Mouse (Mus musculus): ENCODE measurements around the gene Ptprf. TPM values are rescaled to one million over a fixed set of nuclear protein-coding genes. Genes with fewer than 3 reads are reported as not detected.

The Ptprf gene
- total RNA-seq (2021) = 10 to 100 TPM; 15.9 to 21.0 TPM
- long read RNA-seq, experiment 1, full-length matches to known transcripts = 2 of 14 reads
- long read RNA-seq, experiment 1, partial matches to known transcripts = 9 of 14 reads
- long read RNA-seq, experiment 1, other reads (novel, unspliced or antisense) = 3 of 14 reads
- long read RNA-seq, experiment 2, partial matches to known transcripts = 14 of 15 reads
- long read RNA-seq, experiment 2, other reads (novel, unspliced or antisense) = 1 of 15 reads

DNA sequence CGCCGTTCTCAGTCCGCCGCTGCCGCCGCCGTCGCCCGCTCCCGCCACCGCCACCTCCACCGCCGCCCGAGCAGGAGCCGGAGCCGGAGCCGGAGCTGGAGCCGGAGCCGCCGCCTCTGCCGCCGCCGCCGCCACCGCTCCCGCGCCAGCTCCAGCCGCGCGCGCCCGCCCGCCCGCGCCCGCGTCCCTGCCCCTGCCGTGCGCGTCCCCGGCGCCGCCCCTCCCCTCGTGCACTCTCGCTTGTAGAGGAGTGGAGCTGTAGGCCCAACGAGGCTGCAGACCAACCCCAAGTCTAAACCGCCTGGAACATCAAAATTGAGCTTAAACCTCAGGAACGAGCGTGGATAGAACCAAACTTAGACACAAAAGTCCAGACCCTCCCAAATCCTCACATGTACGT lies at the start of gene Ptprf:
Gene Ptprf, minus strand, starts transcription at position 175 of the 400 bp plus-strand sequence.
- peak; percentile 72 for DNase-seq

DNA sequence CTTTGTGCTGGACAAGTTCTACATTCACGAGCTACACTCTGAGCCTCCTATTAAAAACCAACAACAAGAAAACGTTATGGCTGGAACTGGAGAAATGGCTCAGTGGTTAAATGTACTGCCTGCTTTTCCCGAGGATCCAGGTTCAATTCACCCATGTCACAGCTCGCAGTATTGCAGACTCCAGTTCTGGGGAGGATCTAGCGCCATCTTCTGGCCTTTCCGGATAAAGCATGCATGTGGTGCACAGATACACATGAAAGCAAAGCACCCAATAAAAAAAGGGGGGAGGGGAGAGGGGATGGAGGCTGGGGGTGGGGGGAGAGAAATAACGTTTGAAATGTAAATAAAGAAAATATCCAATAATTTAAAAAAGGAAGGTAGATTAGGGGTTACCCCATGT lies 45.5 kb upstream of the Ptprf start:
- DNase-seq = peak; percentile 64

DNA sequence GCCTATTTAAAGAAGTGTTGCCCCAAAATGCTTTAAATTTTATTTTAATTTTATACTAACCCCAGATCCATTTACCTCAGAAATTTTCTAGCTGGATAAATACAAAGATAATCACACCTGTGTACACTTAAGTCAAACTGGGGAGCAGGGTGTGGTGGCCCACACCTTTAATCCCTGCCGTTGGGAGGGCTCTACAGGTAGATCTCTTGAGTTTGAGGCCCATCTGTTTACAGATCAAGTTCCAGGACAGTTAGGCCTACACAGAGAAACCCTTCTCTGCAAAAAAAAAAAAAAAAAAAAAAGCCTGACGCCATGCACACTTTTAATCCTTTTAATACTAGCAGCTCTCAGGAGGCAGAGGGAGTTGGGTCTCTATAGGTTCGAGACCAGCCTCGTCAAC lies 44.8 kb upstream of the Ptprf start:
- DNase-seq = no peak

GRCm38 (mm10) chr4:118331777-118332176 lies 40.6 kb upstream of the Ptprf start:
- DNase-seq = no peak

- no peak for DNase-seq
Measured at GRCm38 (mm10) chr4:118326476-118326875, 35.3 kb upstream of the Ptprf start.

DNA sequence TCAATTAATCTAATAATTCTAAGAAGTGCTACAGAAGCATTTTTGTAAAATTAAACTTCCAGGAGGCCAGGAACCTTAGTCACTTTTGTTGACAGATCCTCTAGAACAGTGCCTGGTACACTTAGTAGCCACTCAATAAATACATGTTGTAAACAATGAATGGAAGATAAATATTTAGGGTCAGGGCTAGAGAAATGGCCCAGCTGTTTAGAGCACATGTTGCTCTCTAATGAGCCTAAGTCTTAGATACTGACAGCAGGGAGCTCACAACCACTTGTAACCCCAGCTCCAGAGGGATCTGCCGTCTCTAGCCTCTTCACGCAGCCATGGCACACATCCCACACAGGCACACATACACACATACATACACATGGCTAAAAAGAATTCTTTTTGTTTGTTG lies 29.4 kb upstream of the Ptprf start:
- no peak for DNase-seq

DNA sequence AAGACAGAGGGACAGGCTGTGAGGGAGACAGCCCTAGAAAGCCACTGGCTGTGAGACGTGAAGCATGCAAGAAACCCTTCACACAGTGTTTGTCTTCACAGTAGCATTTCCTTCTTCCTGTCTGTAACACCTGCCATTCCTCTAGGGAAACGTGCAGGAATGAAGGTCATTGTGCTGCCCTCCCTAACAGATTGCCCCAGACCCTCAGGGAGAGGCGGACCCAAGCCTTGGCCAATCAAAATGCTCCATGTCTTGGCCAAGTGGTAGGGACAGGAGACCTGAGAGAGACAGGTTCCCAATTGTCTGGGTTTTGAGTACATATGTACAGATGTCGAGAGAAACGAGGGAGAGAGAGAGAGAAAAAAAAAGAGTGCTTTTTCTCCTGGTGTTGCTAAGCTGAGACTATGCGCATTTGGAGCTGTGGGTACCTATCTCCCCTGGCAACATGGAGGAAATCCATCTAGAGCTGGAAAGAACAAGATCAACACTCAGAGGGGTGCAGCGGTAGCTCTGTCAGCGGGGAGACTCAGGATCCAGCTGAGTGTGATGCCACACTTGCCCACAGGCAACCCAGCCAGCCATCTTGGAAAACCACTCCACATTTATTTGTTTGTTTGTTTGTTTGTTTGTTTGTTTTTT lies 28.6 kb upstream of the Ptprf start:
- no peak for DNase-seq

- no peak for DNase-seq
Measured at GRCm38 (mm10) chr4:118316662-118317061, 25.5 kb upstream of the Ptprf start.

GRCm38 (mm10) chr4:118315286-118315685 lies 24.1 kb upstream of the Ptprf start:
- no peak for DNase-seq

GRCm38 (mm10) chr4:118310461-118310860 lies 19.3 kb upstream of the Ptprf start:
- DNase-seq = no peak

DNA sequence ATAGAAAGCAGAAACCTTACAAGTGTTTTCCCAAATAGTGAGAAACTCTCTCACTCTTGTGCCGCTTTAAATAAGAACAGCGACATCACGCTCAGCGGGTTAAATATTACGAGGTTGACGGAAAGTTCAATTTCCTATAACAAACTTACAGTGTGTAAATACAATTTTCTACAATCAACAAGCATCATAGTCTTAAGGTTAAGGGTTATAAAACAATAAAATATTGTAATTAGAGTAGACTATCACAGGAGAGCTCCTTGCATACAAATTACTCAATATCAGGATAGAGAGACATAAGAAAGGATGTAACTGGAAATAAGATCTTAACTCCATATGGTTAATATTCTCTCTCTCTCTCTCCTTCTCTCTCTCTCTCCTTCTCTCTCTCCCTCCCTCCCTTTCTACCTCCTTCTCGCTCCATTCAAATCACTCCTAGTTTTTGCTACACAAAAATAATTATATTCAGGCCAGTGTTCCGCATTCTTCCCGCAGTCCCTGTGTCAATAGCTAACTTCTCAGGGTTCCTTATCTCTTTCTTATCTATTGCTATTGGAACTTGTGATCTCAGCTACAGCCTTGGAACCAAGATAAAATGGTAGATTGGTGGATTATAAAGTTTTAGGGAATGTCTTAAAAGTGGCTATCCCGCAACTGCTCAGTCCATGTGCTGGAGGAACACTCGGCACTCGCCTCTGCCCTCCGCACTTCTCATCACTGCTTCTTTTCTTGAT lies 16.5 kb upstream of the Ptprf start:
- no peak for DNase-seq

DNA sequence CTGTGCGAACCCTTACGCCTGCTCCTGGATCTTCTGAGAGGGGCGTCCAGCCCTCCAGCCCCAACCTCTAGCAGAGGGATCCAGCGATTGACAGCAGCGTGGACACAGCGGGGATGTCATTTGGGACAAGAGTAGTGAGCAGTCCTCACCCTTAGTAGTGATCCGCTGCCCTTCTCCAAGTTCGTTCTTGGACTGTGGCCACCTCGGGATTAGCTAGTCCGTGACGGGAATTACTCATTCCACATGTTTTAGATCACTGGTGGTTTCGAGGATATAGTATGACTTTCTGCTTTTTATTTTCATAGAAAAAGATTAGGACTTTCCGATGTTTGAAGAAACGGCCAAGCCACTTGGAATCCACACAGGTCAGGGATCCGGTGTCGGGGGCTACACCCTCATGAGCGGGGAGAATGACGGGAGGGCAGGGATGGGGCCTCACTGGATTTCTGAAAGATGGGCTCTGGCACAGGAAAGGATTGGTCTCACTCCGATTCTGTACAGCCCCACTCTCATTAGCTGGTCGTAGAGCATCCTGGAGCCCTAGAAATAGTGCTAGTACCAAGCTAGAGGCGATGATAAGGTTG lies 15.0 kb upstream of the Ptprf start:
- DNase-seq = peak; percentile 57

DNA sequence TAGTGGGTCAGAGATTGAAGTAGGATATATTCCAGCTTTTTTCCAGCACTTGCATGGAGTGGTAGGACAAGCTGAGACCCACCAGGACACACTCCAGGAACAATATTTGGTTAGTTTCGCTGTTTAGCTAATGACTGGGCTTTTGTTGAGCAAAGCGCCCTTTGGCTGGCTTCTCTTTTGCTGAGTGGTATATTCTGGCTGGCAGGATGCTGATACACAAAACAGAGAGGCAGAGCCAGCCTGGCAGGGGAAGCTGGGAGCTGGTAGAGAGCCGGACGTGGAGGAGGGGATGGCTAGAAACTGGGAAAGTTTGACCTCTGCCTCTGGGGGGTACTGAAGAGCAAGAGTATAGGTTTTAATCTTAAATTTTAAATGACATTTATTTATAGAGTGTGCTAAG lies 13.8 kb upstream of the Ptprf start:
- DNase-seq = no peak

- DNase-seq = no peak
Measured at GRCm38 (mm10) chr4:118297844-118298243, 6.6 kb upstream of the Ptprf start.

DNA sequence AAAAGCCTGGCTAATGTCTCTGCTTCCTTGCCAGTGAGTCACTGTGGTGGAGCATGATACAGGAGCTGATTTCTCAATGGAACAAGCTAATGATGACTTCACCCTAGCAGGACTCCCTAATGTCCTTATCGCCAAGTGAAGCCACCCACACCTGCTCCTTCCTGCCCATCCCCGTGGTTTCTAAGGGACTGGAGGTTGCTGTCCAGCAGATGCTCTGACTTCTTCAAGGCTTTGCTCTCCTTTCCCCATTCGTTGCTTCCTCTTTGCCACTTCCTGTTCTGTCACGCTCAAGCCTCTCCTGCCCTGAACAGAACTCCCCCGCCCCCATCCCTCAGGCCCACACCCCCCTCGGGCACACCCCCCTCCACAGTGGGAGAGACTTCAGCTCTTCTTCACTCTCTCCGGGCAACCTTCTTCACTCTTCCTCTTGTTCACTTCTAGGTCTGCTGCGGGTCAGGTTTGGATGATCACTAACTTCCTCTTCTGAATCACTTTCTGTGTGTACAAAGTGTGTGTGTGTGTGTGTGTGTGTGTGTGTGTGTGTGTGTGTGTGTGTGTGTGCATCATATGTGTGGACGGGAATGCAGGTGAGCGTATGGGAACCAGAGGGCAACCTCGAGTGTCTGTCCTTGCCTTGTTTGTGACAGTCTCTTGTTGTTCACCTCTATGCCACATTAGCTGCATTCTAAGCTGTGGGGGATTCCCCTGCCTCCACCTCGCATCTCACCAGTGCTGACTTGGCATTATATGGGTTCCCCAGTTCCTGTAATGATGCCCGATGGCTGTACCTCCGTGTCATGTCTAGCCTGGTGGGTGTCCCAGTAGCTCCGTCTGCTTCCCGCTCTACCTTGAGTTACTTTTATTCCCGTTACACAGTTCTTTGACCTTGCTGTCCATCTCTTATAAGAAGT lies 4.7 kb upstream of the Ptprf start:
- no peak for DNase-seq

GRCm38 (mm10) chr4:118294811-118295210 lies 3.6 kb upstream of the Ptprf start:
- no peak for DNase-seq

- peak; percentile 86 for DNase-seq
Measured at GRCm38 (mm10) chr4:118292741-118293306, 1.6 kb upstream of the Ptprf start.

- DNase-seq = peak; percentile 59
Measured at GRCm38 (mm10) chr4:118290416-118291030, 682 bp downstream of the Ptprf start.

- no peak for DNase-seq
Measured at GRCm38 (mm10) chr4:118289960-118290415, 1.2 kb downstream of the Ptprf start.

GRCm38 (mm10) chr4:118289266-118289665 lies 1.9 kb downstream of the Ptprf start:
- DNase-seq = no peak

- no peak for DNase-seq
Measured at GRCm38 (mm10) chr4:118288531-118288930, 2.7 kb downstream of the Ptprf start.
